Mouse (Mus musculus) lung, embryonic 15.5 days (tissue): ENCODE data around the gene Tnk1. TPM values are rescaled to one million over a fixed set of nuclear protein-coding genes. Genes with fewer than 3 reads are reported as not detected.

Source experiments
- ATAC-seq: fragments of 200-750 bp; cut with Nextera tagmentation; 2 replicates; pipeline ENCODE4 v1.8.0; 2017; ENCODE audit warnings: moderate number of reproducible peaks, borderline replicate concordance; ENCODE audit not compliant: low FRiP score, low TSS enrichment; ENCODE audit errors: extremely low read depth
- H3K27ac ChIP-seq: fragments of 300-500 bp; sonication (generic); 2 replicates; pipeline ENCODE4 v1.5.1; 2015; ENCODE audit warnings: moderate library complexity, mild to moderate bottlenecking, inconsistent platforms
- H3K27me3 ChIP-seq: fragments of 300-500 bp; sonication (generic); 2 replicates; pipeline ENCODE4 v1.6.1; 2015; ENCODE audit warnings: inconsistent platforms
- H3K36me3 ChIP-seq: fragments of 300-500 bp; sonication (generic); 2 replicates; pipeline ENCODE4 v1.6.1; 2015; ENCODE audit warnings: inconsistent platforms
- H3K4me1 ChIP-seq: fragments of 300-500 bp; sonication (generic); 2 replicates; pipeline ENCODE4 v1.6.1; 2015; ENCODE audit warnings: inconsistent platforms
- H3K4me2 ChIP-seq: fragments of 300-500 bp; sonication (generic); 2 replicates; pipeline ENCODE4 v1.6.1; 2015; ENCODE audit warnings: inconsistent platforms, mild to moderate bottlenecking, moderate library complexity
- H3K4me3 ChIP-seq: fragments of 300-500 bp; sonication (generic); 2 replicates; pipeline ENCODE4 v1.5.1; 2015; ENCODE audit warnings: mild to moderate bottlenecking, inconsistent platforms
- H3K9ac ChIP-seq: fragments of 300-500 bp; sonication (generic); 2 replicates; pipeline ENCODE4 v1.6.1; 2015; ENCODE audit warnings: inconsistent platforms
- H3K9me3 ChIP-seq: fragments of 300-500 bp; sonication (generic); 2 replicates; pipeline ENCODE4 v1.6.1; 2016; ENCODE audit warnings: inconsistent platforms
- WGBS: fragments of 180-500 bp; shearing (Covaris S2); methylation state at CpG from one replicate; pipeline ENCODE4 v1.1.7; 2015; 5-methylcytosine and 5-hydroxymethylcytosine counted together
- polyA plus RNA-seq: library from polyadenylated mRNA; unstranded; fragments of >200 nt; fragmentation: Nextera tagmentation; extraction: Ambion mirVana; gene quantifications from 2 replicates; pipeline ENCODE4 v1.2.1, GENCODE M21; 2015

Tnk1 gene
- polyA plus RNA-seq, 1 experiment from 2014 or later, result 9.2 TPM

- Histone ChIP-seq H3K27me3 (peaks cover 11% of the 10 kb centered on the region; the same call in 1 of the 2 replicates), H3K4me3 (no peak overlapping the region), H3K4me1 (0 out of 2 replicates have a peak, but pooled peaks cover 9% of the 10 kb centered on the region), H3K36me3 (peaks cover 35% of the 10 kb centered on the region), H3K9ac (no peak overlapping the region), H3K4me2 (no peak overlapping the region), H3K9me3 (no peaks in the 10 kb centered on the region), H3K27ac (no peak overlapping the region)
- WGBS, result 54% methylated on average over 7 of the region's 7 CpGs
- ATAC-seq, result no peak
Measured at GRCm38 (mm10) chr11:69853994-69854393, 4.5 kb downstream of the Tnk1 start.

GRCm38 (mm10) chr11:69850754-69851153, 7.8 kb downstream of the Tnk1 start:
- 73% methylated on average over 8 of the region's 8 CpGs for WGBS
- peaks cover 27% of the 10 kb centered on the region for H3K4me1 ChIP-seq
- no peak overlapping the region for H3K9ac ChIP-seq
- H3K4me3 ChIP-seq, result no peak overlapping the region
- no peaks in the 10 kb centered on the region for H3K9me3 ChIP-seq
- no peaks in the 10 kb centered on the region for H3K27me3 ChIP-seq
- no peak overlapping the region for H3K4me2 ChIP-seq
- H3K36me3 ChIP-seq, result peaks cover 45% of the 10 kb centered on the region
- H3K27ac ChIP-seq, result no peak overlapping the region
- ATAC-seq, result no peak

DNA sequence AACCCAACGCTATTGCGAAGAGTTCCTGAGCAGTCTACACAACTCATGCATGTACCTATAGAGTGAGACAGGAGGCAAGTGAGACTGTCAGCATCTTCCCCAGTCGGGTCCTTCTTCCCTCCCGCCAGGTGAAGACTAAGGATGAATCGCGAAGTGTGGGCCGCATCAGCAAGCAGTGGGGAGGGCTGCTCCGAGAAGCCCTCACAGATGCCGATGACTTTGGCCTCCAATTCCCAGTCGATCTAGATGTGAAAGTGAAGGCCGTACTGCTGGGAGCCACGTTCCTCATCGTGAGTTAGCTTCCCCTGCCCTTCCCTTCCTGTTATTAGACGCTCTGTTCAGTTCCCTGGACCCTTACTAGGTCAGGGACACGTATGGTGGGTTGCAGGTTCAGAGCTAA, 8.6 kb downstream of the Tnk1 start:
- Histone ChIP-seq H3K4me3 (no peak overlapping the region), H3K36me3 (peaks cover 45% of the 10 kb centered on the region), H3K4me1 (peaks cover 34% of the 10 kb centered on the region), H3K9me3 (no peaks in the 10 kb centered on the region), H3K4me2 (no peak overlapping the region), H3K9ac (no peak overlapping the region), H3K27me3 (no peaks in the 10 kb centered on the region), H3K27ac (no peak overlapping the region)
- WGBS, result 90% methylated on average over 15 of the region's 15 CpGs
- no peak for ATAC-seq

DNA sequence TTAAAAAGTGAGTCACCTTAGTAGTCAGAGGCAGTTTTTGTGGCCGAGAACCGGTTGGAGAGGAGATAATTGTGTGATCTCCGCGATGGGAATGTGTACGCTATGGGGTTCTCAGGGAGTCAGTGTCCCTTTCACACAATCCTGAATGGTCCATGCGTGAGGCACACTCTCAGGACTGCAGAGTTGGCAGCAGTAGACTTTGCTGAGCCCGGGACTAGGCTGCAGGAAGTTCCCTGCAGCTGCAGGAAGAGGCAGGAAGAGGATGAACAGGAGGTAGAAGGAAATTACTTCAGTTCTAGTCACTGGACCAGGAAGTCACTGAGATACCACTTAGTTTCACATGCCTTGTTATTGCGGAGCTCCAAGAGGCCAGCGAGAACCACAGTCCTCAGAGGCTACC, 9.4 kb downstream of the Tnk1 start:
- Histone ChIP-seq H3K9me3 (no peaks in the 10 kb centered on the region), H3K4me1 (peaks cover 34% of the 10 kb centered on the region), H3K27me3 (no peaks in the 10 kb centered on the region), H3K9ac (no peak overlapping the region), H3K4me2 (no peak overlapping the region), H3K36me3 (peaks cover 45% of the 10 kb centered on the region), H3K27ac (0 out of 2 replicates have a peak overlapping the region, but pooled peaks have one; percentile 24), H3K4me3 (no peak overlapping the region)
- ATAC-seq, result no peak
- 79% methylated on average over 9 of the region's 9 CpGs for WGBS

- H3K4me1 ChIP-seq, result peaks cover 34% of the 10 kb centered on the region
- no peaks in the 10 kb centered on the region for H3K9me3 ChIP-seq
- no peaks in the 10 kb centered on the region for H3K27me3 ChIP-seq
- no peak for ATAC-seq
- peak overlapping the region; percentile 89 for H3K4me2 ChIP-seq
- peak overlapping the region; percentile 64 for H3K4me3 ChIP-seq
- H3K27ac ChIP-seq, result no peak overlapping the region
- H3K9ac ChIP-seq, result no peak overlapping the region
- WGBS, result 93% methylated on average over 6 of the region's 6 CpGs
- peaks cover 45% of the 10 kb centered on the region for H3K36me3 ChIP-seq
Measured at GRCm38 (mm10) chr11:69848021-69848420, 10.5 kb downstream of the Tnk1 start.

GRCm38 (mm10) chr11:69846738-69847688, 11.5 kb downstream of the Tnk1 start:
- Histone ChIP-seq H3K36me3 (peaks cover 39% of the 10 kb centered on the region), H3K27ac (peak overlapping the region; percentile 97), H3K27me3 (no peaks in the 10 kb centered on the region), H3K4me1 (peaks cover 27% of the 10 kb centered on the region), H3K4me2 (peak overlapping the region; percentile 89), H3K9ac (peak overlapping the region; percentile 75), H3K9me3 (no peaks in the 10 kb centered on the region), H3K4me3 (peak overlapping the region; percentile 64)
- WGBS, result 7% methylated on average over 37 of the region's 37 CpGs
- peak; percentile 41 for ATAC-seq

- Histone ChIP-seq H3K9ac (peak within 1 kb of the TSS; percentile 75), H3K4me3 (peak within 1 kb of the TSS; percentile 64), H3K9me3 (no peaks in the 10 kb centered on the region), H3K36me3 (peaks cover 32% of the 10 kb centered on the region), H3K27me3 (no peaks in the 10 kb centered on the region), H3K27ac (peak within 1 kb of the TSS; percentile 97), H3K4me1 (peaks cover 27% of the 10 kb centered on the region), H3K4me2 (peak within 1 kb of the TSS; percentile 89)
- peak; percentile 96 for ATAC-seq
- WGBS, result under 1% methylated on average over 38 of the region's 38 CpGs
Measured at GRCm38 (mm10) chr11:69846198-69846680, 12.3 kb downstream of the Tnk1 start, which contains the start of gene Plscr3. Gene Plscr3 (plus strand): TSS chr11:69846376.

DNA sequence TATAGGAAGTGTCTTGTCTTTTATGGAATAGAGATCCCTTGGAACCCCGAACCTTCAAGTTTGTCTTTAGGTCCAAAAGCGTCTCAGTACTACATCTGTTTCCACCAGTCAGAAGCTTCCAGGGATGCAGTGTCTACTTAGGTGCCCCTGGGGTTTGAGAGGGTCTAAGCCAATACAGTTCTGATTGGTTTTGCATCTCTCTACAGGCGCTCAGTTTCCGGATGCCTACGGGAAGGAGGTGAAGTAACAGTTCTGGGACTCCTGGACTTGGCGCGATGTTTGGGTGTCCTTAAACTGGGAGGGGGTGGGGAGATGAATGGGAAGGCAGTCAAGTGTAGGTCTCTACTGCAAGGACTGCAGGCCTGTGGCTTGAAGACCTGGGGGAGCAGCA, 19.8 kb downstream of the Tnk1 start:
- Histone ChIP-seq H3K9ac (peak overlapping the region; percentile 68), H3K36me3 (no peaks in the 10 kb centered on the region), H3K27me3 (peaks cover 13% of the 10 kb centered on the region), H3K9me3 (no peaks in the 10 kb centered on the region), H3K4me3 (peak overlapping the region; percentile 71), H3K27ac (peak overlapping the region; percentile 88), H3K4me1 (peaks cover 38% of the 10 kb centered on the region), H3K4me2 (peak overlapping the region; percentile 98)
- peak; percentile 1; the same call in 1 of the 2 replicates for ATAC-seq
- WGBS, result 0% methylated on average over 7 of the region's 7 CpGs

DNA sequence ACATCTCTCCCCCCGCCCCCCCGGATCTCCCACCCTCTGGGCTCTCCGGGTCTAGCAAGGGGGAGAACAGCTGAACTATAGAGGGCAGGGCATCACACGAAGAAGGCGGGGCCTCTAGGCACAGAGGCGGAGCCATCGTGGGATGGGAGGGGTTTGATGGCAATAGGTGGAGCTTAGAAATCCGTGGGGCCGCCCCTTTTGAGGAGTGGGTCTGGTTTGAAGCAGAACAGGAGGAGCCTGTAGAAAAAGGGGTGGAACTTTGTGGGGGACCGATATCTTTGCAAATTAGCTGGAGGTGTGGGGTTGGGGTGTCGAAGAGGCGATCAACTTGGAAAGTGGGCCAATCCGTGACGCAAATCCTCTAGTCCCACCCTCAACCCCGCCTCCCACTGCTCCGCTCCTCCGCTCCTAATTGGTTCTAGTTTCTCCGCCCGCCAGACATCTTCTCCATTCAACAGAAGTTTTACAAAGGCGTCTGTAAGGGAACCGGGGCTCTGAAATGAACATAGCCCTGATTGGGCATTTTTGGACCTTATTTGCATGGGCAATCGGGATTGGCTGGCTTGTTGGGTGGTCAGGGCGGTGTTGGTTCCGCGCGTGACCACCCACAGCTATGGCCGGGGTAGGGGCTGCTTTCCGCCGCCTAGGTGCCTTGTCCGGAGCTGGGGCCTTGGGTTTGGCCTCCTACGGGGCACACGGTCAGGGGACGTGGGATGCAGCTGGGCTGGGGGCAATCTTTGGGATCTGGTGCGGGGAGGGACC, 20.4 kb downstream of the Tnk1 start, which contains the start of gene Tmem256:
Gene Tmem256 (plus strand): TSS at position 563 of the 762 bp plus-strand sequence.
- Histone ChIP-seq H3K27me3 (peaks cover 19% of the 10 kb centered on the region), H3K27ac (peak within 1 kb of the TSS; percentile 90), H3K4me1 (peaks cover 43% of the 10 kb centered on the region), H3K36me3 (peaks cover 3% of the 10 kb centered on the region; the same call in 1 of the 2 replicates), H3K4me3 (peak within 1 kb of the TSS; percentile 71), H3K9me3 (no peaks in the 10 kb centered on the region), H3K9ac (peak within 1 kb of the TSS; percentile 82), H3K4me2 (peak within 1 kb of the TSS; percentile 98)
- ATAC-seq, result peak; percentile 91
- WGBS, result under 1% methylated on average over 34 of the region's 34 CpGs

- peaks cover 9% of the 10 kb centered on the region; the same call in 1 of the 2 replicates for H3K36me3 ChIP-seq
- H3K4me1 ChIP-seq, result peaks cover 43% of the 10 kb centered on the region
- peak within 1 kb of the TSS; percentile 82 for H3K9ac ChIP-seq
- peak within 1 kb of the TSS; percentile 90 for H3K27ac ChIP-seq
- H3K4me2 ChIP-seq, result peak within 1 kb of the TSS; percentile 98
- H3K9me3 ChIP-seq, result no peaks in the 10 kb centered on the region
- peak within 1 kb of the TSS; percentile 71 for H3K4me3 ChIP-seq
- 1% methylated on average over 32 of the region's 32 CpGs for WGBS
- peaks cover 20% of the 10 kb centered on the region for H3K27me3 ChIP-seq
- peak; percentile 76; the same call in 1 of the 2 replicates for ATAC-seq
Measured at GRCm38 (mm10) chr11:69837604-69837951, 21.0 kb downstream of the Tnk1 start, which contains the start of gene Nlgn2. Gene Nlgn2 (minus strand): TSS chr11:69837784.
